Mouse (Mus musculus) lung, postnatal 10 days (tissue): ENCODE data around the gene Olfml1.

Experiments
- DNase-seq: peaks from one replicate; pipeline ENCODE4 v3.0.0; 2021

Gene Olfml1

GRCm38 (mm10) chr7:107595426-107595825 is 28.2 kb downstream of the Olfml1 start:
- peak; percentile 3 for DNase-seq

GRCm38 (mm10) chr7:107596753-107597152 is 29.5 kb downstream of the Olfml1 start:
- peak; percentile 2 for DNase-seq

- DNase-seq, result no peak
Measured at GRCm38 (mm10) chr7:107597956-107598355, 30.7 kb downstream of the Olfml1 start.

GRCm38 (mm10) chr7:107600651-107601050 is 33.4 kb downstream of the Olfml1 start:
- no peak for DNase-seq

GRCm38 (mm10) chr7:107602505-107602904 is 35.3 kb downstream of the Olfml1 start:
- DNase-seq, result no peak

- DNase-seq, result no peak
Measured at GRCm38 (mm10) chr7:107602913-107603312, 35.7 kb downstream of the Olfml1 start.

- DNase-seq, result no peak
Measured at GRCm38 (mm10) chr7:107607766-107608165, 40.5 kb downstream of the Olfml1 start.

GRCm38 (mm10) chr7:107609622-107610255 is 42.5 kb downstream of the Olfml1 start:
- DNase-seq, result no peak

- no peak for DNase-seq
Measured at GRCm38 (mm10) chr7:107610880-107611279, 43.6 kb downstream of the Olfml1 start.

GRCm38 (mm10) chr7:107618028-107618992 is 51.1 kb downstream of the Olfml1 start:
- no peak for DNase-seq

- peak; percentile 14 for DNase-seq
Measured at GRCm38 (mm10) chr7:107619225-107619624, 52.0 kb downstream of the Olfml1 start.

GRCm38 (mm10) chr7:107620137-107620536 is 52.9 kb downstream of the Olfml1 start:
- no peak for DNase-seq

- DNase-seq, result no peak
Measured at GRCm38 (mm10) chr7:107624432-107624831, 57.2 kb downstream of the Olfml1 start.

- DNase-seq, result no peak
Measured at GRCm38 (mm10) chr7:107625061-107625460, 57.8 kb downstream of the Olfml1 start, which contains the start of gene 5330417H12Rik. Gene 5330417H12Rik (minus strand): TSS chr7:107625161.

GRCm38 (mm10) chr7:107625781-107626180 is 58.5 kb downstream of the Olfml1 start:
- no peak for DNase-seq

- DNase-seq, result no peak
Measured at GRCm38 (mm10) chr7:107628383-107628782, 61.1 kb downstream of the Olfml1 start.

GRCm38 (mm10) chr7:107633201-107633600 is 66.0 kb downstream of the Olfml1 start:
- DNase-seq, result no peak

- DNase-seq, result no peak
Measured at GRCm38 (mm10) chr7:107637398-107637797, 70.2 kb downstream of the Olfml1 start.

GRCm38 (mm10) chr7:107638026-107638425 is 70.8 kb downstream of the Olfml1 start:
- DNase-seq, result no peak
